Mouse (Mus musculus) thymus, postnatal 25 days (tissue): ENCODE measurements at regions not wholly inside any gene's neighbourhood (a gene's known extent, or its start where the extent isn't known, plus 50 kb on each side); places are given as distances from the start of the nearest gene placed in this dataset.

Experiments used
- DNase-seq: peaks from one replicate; pipeline ENCODE4 v3.0.0; 2022

- DNase-seq: no peak
Measured at GRCm38 (mm10) chr12:77667151-77667874, 429.4 kb downstream of the Fut8 start.

DNA sequence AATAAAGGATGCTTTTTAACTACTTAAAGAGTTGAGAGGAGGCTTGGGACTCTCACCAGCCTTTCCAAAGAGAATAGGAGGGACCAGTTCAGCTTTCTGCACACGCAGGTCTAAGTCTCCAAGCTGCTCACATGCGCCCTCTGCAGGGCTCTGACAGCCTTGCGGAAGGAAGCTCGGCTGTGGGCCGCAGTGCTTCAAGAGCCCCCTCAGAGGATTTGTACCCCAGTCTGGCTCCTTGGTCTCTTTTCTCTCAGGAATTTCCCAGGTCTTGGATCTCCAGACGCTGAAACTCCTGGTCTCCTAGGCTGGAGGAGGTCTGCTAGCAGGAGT, 429.9 kb downstream of the Fut8 start:
- peak; percentile 74 for DNase-seq

DNA sequence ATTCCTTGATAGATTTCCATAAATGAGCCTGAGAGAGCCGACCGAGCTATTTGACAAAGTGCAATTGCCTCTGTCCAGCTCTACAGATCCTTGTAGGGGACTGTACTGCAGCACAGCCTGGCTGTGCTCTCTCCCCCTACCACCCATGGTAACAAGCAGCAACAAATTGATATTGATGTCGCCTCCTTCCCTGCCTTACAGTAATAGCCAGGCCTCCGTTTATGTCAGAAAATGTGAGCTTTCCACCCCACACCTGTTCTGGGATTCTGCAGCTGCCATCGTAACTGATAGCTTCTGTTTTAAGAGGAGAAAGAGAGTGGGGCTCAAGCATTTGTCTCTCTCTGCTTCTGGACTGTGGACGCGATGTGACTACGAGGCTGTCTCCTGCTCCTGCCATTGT, 432.6 kb downstream of the Fut8 start:
- no peak for DNase-seq

GRCm38 (mm10) chr12:77674352-77674751, 436.4 kb downstream of the Fut8 start:
- no peak for DNase-seq

- peak; percentile 60 for DNase-seq
Measured at GRCm38 (mm10) chr12:77674755-77675154, 436.8 kb downstream of the Fut8 start.

DNA sequence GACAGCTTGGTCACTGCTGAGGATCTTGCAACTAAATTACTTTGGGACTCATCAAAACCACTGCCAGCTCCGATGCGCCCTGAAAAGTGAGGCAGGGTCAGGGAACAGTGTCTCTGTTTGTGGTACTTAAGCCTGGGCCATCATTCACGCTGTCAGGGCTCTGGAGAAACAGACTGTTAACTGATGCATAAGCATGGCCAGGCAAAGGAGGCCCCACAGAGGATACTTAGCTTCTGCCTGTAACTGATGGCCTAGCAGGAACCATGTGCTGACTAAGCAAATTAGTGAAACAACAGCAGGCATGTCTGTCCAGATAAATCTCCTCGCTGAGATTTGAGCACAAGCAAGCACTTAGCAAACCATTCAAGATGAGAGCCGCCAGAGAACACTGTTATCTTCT, 440.1 kb downstream of the Fut8 start:
- DNase-seq: no peak

DNA sequence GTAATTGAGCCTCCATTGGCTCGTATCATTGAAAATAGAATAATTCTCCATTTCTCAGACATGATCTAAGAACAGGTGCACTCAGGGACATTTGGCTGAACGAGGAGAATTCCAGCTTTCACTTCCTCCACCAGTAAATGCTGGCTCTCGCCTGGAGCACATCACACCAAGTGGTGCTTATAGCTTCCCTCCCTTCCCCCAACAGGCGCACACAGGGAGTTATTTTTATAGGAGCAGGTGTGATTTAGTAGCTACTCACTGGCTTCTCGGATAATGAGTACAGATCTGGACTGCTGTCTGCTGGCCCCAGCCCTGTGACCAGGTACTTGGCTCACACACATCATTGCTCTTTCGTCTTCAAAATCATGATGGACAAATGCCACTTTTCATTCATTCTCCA, 456.2 kb downstream of the Fut8 start:
- DNase-seq: no peak

GRCm38 (mm10) chr12:77696039-77696631, 458.2 kb downstream of the Fut8 start:
- no peak for DNase-seq

GRCm38 (mm10) chr12:77696662-77697061, 458.7 kb downstream of the Fut8 start:
- DNase-seq: no peak

- no peak for DNase-seq
Measured at GRCm38 (mm10) chr12:77698088-77698487, 460.2 kb downstream of the Fut8 start.

GRCm38 (mm10) chr12:77699896-77700605, 462.1 kb downstream of the Fut8 start:
- no peak for DNase-seq

DNA sequence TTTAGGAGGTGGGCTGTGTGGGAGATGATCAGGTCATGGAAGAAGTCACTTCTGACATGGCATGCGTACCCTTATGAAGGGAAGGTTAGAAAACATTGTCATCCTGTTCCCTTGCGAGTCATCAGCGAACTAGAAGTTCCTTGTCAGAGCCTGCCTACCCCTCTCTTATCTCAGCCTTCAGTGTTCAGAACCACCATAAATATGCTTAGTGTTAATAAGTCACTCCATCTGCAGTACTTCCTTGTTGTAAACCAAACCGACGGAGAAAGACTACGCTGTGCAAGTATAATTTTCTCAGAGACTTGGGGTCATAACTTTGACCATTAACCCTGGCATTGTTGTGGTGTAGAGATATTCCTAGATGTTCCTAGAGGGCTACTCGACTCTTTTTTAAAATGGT, 477.6 kb downstream of the Fut8 start:
- DNase-seq: no peak

DNA sequence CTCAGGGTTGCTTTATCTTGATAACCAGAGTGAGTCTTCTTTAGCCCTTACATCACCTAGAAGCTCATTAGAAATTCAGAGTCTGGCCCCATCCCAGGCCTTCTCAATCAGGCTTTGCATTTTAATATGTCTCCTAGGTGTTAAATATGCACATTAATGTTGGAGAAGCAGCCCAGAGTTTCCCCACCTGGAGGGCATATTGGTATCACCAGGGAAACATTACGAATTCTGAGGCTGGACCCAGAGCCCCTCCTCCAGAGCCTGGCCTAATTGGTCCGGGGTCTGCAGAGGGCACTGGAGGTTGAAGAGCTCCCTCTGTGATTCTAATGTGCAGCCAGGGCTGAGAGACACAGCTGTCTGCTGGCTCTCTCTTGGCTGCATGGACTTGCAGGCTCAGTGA, 478.1 kb downstream of the Fut8 start:
- no peak for DNase-seq

DNA sequence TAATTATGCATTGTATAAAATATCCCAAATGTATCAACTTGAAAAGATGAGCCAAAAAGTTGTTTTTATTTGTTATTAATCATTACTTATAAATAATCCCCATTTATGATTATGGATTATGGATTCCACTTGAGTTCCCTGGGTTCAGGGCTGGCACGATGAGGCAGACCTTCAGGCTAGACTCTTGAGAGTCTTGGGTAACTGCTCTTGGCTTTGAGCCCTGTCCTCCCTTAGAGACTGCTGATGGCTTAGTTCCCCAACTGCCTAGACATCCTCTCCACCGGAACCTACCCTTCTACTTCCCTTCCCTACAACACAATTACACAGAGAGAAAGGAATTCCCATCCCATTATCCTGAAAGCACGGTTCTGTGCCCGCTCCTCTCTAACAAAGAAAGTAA, 466.3 kb upstream of the Gm6657 start:
- no peak for DNase-seq

DNA sequence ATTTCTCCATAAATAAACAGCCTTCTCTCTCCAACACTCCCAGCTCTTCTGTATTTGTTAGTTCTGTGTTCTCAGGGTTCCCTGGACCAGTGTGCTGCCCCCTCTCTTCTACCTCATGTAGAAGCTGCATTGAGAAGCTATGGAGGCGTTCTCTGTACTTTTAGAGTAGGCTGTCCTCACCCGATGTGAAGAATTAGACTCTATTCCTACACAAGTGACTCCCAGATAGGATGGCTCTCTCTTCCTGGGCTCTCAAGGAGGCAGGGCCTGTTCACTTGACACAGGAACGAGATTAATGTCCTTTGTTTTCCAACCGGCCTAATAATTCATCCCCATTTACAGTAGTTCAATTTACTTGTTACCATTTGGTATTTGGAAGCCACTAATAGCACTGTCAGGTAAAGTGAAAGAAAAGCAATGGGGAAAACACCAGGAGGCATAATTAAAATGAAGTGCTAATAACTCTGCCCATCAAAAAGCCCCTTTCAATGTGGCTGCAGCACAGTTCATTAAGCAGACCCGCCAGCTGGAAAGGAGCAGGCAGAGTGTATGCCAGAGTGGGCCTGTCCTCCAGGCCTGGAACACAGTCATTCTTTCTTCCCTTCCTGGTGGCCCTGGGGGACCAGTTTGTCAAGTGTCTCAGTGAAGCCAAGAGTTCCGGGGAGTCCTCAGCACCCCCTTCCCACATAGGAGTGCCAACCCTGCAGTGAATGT, 454.8 kb upstream of the Gm6657 start:
- no peak for DNase-seq

GRCm38 (mm10) chr12:77742716-77743115, 451.3 kb upstream of the Gm6657 start:
- no peak for DNase-seq

- no peak for DNase-seq
Measured at GRCm38 (mm10) chr12:77749438-77750007, 444.5 kb upstream of the Gm6657 start.

DNA sequence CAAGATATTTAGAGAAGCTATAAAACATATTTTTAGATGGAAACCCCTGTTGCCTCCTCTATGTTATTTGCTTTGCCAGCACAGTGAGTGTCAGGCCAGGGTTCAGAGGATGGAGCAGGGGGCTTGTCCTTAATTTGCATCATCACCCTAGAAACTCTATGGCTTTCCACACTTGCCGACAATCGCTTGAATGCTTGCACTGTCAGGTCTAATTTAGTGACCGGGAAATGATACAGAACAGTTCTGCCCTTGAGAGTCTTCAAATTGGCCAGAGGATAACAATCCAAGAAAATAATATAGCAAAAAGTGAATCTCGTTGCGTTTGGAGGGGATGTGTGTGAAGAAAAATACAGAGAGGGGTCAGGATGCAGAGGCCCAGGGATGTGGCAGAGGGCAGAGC, 441.9 kb upstream of the Gm6657 start:
- no peak for DNase-seq

DNA sequence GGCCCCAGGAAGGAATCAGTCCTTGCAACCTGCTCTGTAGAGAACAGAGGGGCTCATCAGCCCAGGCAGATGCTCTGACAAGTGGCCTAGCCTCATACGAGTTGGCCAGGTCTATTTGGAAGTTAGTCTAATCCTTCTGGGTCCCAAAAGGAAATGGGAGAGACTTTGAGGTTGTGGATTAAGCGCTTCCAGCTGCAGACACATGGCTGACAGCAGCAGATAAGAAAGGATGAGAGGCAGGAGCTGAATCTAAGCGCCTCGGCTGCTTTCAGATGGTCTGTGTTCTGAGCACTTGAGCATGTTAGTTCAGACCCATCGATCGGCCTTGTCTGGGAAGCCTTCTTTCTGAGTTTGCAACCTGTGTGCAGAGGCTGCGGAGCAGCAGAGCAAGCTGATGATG, 438.0 kb upstream of the Gm6657 start:
- no peak for DNase-seq

DNA sequence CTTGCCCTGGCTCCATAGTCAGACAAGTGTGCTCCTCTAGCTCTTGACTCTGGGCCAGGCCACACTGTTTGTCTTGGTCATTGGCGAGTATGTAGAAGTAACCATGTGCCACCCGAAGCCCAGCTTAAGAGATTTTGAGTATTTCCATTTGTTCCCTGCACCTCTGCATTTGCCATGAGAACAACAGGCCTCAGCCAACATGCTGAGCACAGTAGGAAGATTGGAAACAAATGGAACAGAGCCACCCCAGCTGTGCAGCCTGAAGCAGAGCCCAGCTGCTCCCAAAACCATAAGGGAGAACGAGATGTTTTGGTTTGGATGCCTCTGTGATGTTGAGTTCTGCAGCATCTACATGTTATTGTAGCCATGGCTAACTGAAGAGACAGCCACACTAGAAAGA, 433.1 kb upstream of the Gm6657 start:
- no peak for DNase-seq

DNA sequence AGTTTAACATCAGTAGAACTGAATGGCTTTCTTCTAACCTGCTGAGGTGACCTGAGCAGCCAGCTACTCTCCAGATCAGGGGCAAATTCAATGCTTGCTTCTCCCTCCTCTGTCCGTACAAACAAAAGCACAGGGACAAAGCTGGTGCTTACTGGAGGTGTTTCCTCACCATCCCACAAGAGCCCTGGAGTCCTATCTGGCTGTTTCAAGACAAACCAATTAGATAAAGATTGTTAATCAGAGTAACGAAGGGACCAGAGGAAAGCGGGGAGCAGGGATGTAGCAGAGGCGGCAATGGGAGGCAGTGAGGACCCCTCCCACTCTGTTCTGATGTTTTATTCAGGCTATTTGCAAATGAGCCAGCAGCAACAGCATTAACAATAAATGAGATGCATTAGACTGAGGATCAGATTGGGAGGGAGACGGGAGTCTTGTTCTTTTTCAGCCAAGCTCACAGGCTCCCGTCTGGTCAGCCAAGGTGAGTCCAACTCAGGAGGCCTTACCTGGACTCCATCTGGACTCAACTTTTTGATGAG, 418.0 kb upstream of the Gm6657 start:
- no peak for DNase-seq

DNA sequence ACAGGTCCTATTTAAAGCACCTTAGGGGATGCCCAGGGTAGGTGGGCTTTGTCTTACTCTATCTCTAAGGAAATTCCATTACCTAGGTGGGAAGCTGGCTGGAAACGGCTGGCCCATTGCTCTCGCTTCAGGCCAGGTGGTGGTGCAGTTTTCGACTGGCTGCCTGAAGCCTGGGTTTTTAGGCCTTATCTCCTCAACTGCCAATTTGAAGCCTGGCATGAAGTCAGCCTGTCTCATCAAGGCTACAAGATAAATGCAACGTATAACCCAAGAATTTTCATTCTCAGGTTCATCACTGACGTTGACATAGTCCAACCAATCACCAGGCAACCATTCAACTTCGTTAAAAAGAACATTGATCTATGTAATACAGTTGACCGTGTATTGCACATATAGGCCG, 417.3 kb upstream of the Gm6657 start:
- DNase-seq: no peak
